Mouse (Mus musculus) heart, postnatal 0 days (tissue): ENCODE measurements around the gene Fcrl6.

Source experiments
- CTCF ChIP-seq: IDR thresholded peaks from 2 replicates; pipeline ENCODE4 v1.5.1; 2016; ENCODE audit warnings: antibody characterized with exemption, control low read depth, low read depth
- EP300 ChIP-seq: IDR thresholded peaks from 2 replicates; pipeline ENCODE4 v1.6.1; 2016; ENCODE audit warnings: antibody characterized with exemption, low read depth

- no peak for TF ChIP-seq EP300
- TF ChIP-seq CTCF, result no peak
Measured at GRCm38 (mm10) chr1:172617365-172618076, 15.2 kb upstream of the Fcrl6 start.
